Mouse (Mus musculus): ENCODE data around the gene Mmp2. TPM values are rescaled to one million over a fixed set of nuclear protein-coding genes. Genes with fewer than 3 reads are reported as not detected.
"Not testable (repeated sequence)": the region's sequence is repeated elsewhere in the genome, so short reads cannot be mapped to it uniquely, and the experiment has no call there.

The Mmp2 gene
- total and polyA plus RNA-seq, 3 experiments = not detected

DNA sequence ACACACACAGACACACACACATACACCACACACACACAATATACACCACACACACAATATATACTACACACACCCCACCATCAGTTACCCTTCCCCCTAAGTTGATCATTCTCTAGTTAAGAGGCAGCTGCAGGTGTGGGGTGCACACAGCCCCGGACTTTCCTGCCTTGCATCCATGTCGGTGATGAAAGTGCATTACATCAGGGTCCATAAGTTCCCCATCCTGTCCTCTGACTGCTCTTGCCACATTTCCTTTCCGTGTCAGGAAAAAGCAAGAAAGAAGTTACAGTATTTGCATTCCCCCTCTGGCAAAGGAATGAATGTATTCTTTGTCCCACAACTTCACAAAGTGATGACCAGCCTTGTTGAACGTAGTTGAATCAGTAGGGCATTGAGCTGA is 54.2 kb downstream of the Mmp2 start:
- H3K9me3 ChIP-seq (replicated peaks; ENCODE audit: low read length) = peaks cover 58% of the 10 kb centered on the region
- H3K9ac ChIP-seq (ENCODE audit: insufficient read depth, low read depth) = no peak overlapping the region
- no peak overlapping the region for H3K4me3 ChIP-seq (replicated peaks in 1 of 3; ENCODE audit: low read depth in 2 of 3, low read length in 2 of 3, poor library complexity in 1 of 3)
- no peaks in the 10 kb centered on the region for H3K79me2 ChIP-seq (replicated peaks; ENCODE audit: control insufficient read depth, extremely low read depth, insufficient read depth, poor library complexity, severe bottlenecking)
- DNase-seq (ENCODE audit: extremely low read depth) = no peak
- in situ Hi-C loops (cut with MboI; ENCODE audit: low pct_ligation_motif_present, low pct_unique_long_range_greater_than_20kb, low sequenced_read_pairs) (no loop called here), dilution Hi-C loops (cut with MboI; ENCODE audit: extremely low pct_ligation_motif_present, extremely low pct_unique_long_range_greater_than_20kb, low sequenced_read_pairs) (no loop called here)
- no peaks in the 10 kb centered on the region for H3K36me3 ChIP-seq (replicated peaks in 1 of 2; ENCODE audit: control insufficient read depth in 1 of 2, insufficient read depth in 1 of 2, low read length in 1 of 2)
- H3K4me1 ChIP-seq (ENCODE audit: control insufficient read depth in 1 of 2, insufficient read depth in 2 of 2) = no peaks in the 10 kb centered on the region
- no peaks in the 10 kb centered on the region for H3K27me3 ChIP-seq (replicated peaks)
- H3K27ac ChIP-seq (ENCODE audit: insufficient read depth, low read depth) = no peak overlapping the region
- no peak overlapping the region for H3K4me2 ChIP-seq (ENCODE audit: insufficient read depth, low read depth, poor library complexity, severe bottlenecking)
- TF ChIP-seq TCF12 (IDR thresholded peaks at IDR 0.05; ENCODE audit: low read depth, low read length) (no peak), POLR2A (IDR thresholded peaks at IDR 0.05; ENCODE audit: low read depth, low read length) (no peak), GABPA (IDR thresholded peaks at IDR 0.05; ENCODE audit: insufficient replicate concordance, low read depth, low read length) (no peak), ELF1 (IDR thresholded peaks at IDR 0.05; ENCODE audit: low read depth, low read length) (no peak), USF1 (IDR thresholded peaks at IDR 0.05; ENCODE audit: low read depth, low read length) (no peak), MYC (IDR thresholded peaks at IDR 0.05; ENCODE audit: low read depth, low read length) (no peak), MEF2A (IDR thresholded peaks at IDR 0.05; ENCODE audit: borderline replicate concordance, low read depth, low read length) (no peak), MXI1 (IDR thresholded peaks at IDR 0.05; ENCODE audit: low read depth, low read length) (no peak), SMC3 (IDR thresholded peaks at IDR 0.05; ENCODE audit: low read depth, low read length) (no peak), ZMIZ1 (IDR thresholded peaks at IDR 0.05; ENCODE audit: low read depth, low read length) (no peak), SIN3A (IDR thresholded peaks at IDR 0.05; ENCODE audit: low read length) (no peak), ZNF384 (IDR thresholded peaks at IDR 0.05; ENCODE audit: low read depth, low read length) (no peak), EP300 (IDR thresholded peaks at IDR 0.05; ENCODE audit: low read length) (no peak), KAT2A (IDR thresholded peaks at IDR 0.05; ENCODE audit: insufficient replicate concordance, low read length) (no peak), E2F4 (IDR thresholded peaks at IDR 0.05; ENCODE audit: insufficient replicate concordance, low read depth, low read length) (no peak), USF2 (conservative IDR thresholded peaks at IDR 0.05; ENCODE audit: low read depth, low read length) (no peak), NELFE (IDR thresholded peaks at IDR 0.05; ENCODE audit: low read depth, low read length) (no peak), ETS1 (conservative IDR thresholded peaks at IDR 0.05; ENCODE audit: low read depth, low read length) (no peak)

DNA sequence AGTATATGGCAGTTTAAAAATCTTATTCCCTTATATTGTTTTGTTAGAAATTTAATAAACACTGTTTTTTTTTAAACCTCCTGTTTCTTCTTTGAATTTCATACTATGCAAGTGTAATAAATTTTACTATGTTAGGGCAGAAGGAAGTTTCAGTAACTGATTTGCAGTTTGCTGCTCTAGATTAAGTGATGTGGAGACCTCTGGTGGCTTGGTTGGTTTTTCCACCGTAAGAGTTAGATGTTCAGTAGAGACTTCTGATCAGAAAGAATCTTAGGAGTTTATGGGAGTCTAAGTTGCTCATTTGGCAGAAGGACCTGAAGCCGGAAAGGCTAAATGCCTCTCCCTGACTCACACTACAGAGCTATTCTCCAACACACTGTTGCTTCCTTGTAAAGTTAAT is 56.7 kb downstream of the Mmp2 start:
- Histone ChIP-seq H3K4me2 (ENCODE audit: insufficient read depth, low read depth, poor library complexity, severe bottlenecking) (no peak overlapping the region), H3K9ac (ENCODE audit: insufficient read depth, low read depth) (no peak overlapping the region), H3K79me2 (replicated peaks; ENCODE audit: control insufficient read depth, extremely low read depth, insufficient read depth, poor library complexity, severe bottlenecking) (no peaks in the 10 kb centered on the region), H3K4me1 (ENCODE audit: control insufficient read depth in 1 of 2, insufficient read depth in 2 of 2) (no peaks in the 10 kb centered on the region), H3K36me3 (replicated peaks in 1 of 2; ENCODE audit: control insufficient read depth in 1 of 2, insufficient read depth in 1 of 2, low read length in 1 of 2) (no peaks in the 10 kb centered on the region), H3K9me3 (replicated peaks; ENCODE audit: low read length) (peaks cover 61% of the 10 kb centered on the region), H3K27me3 (replicated peaks) (no peaks in the 10 kb centered on the region), H3K27ac (ENCODE audit: insufficient read depth, low read depth) (no peak overlapping the region), H3K4me3 (replicated peaks in 1 of 3; ENCODE audit: low read depth in 2 of 3, low read length in 2 of 3, poor library complexity in 1 of 3) (no peak overlapping the region)
- in situ Hi-C loops (cut with MboI; ENCODE audit: low pct_ligation_motif_present, low pct_unique_long_range_greater_than_20kb, low sequenced_read_pairs) (no loop called here), dilution Hi-C loops (cut with MboI; ENCODE audit: extremely low pct_ligation_motif_present, extremely low pct_unique_long_range_greater_than_20kb, low sequenced_read_pairs) (no loop called here)
- TF ChIP-seq ZMIZ1 (IDR thresholded peaks at IDR 0.05; ENCODE audit: low read depth, low read length) (no peak), RCOR1 (conservative IDR thresholded peaks at IDR 0.05; ENCODE audit: low read depth, low read length) (no peak), USF1 (IDR thresholded peaks at IDR 0.05; ENCODE audit: low read depth, low read length) (no peak), ELF1 (IDR thresholded peaks at IDR 0.05; ENCODE audit: low read depth, low read length) (no peak), KAT2A (IDR thresholded peaks at IDR 0.05; ENCODE audit: insufficient replicate concordance, low read length) (no peak), CHD2 (IDR thresholded peaks at IDR 0.05; ENCODE audit: low read length) (no peak), MAX (IDR thresholded peaks at IDR 0.05; ENCODE audit: low read length) (no peak), POLR2A (IDR thresholded peaks at IDR 0.05; ENCODE audit: low read depth, low read length) (no peak)
- DNase-seq (ENCODE audit: extremely low read depth) = no peak

DNA sequence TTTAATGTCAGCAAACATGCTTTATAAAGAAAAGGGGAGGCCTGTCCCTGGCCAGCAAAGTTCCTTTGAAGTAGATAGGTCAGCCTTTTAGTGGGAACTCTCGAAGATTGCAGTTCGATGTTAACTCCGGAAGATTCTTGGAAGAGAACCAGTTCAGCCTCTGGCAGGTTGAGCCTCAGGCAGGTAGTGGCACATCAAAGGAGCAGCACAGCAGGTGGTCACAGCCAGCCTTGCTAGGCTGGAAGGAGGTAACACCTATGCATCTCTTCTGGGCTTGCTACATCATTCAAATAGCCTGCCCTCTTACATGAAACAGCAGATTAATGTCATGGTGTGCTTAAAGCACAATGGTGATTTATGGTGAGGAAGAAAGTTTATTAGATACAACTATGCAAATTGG is 65.1 kb downstream of the Mmp2 start:
- H3K4me2 ChIP-seq (ENCODE audit: insufficient read depth, low read depth, poor library complexity, severe bottlenecking); H3K36me3 ChIP-seq (replicated peaks in 1 of 2; ENCODE audit: control insufficient read depth in 1 of 2, insufficient read depth in 1 of 2, low read length in 1 of 2); dilution Hi-C loops (cut with MboI; ENCODE audit: extremely low pct_ligation_motif_present, extremely low pct_unique_long_range_greater_than_20kb, low sequenced_read_pairs); in situ Hi-C loops (cut with MboI; ENCODE audit: low pct_ligation_motif_present, low pct_unique_long_range_greater_than_20kb, low sequenced_read_pairs); H3K27me3 ChIP-seq (replicated peaks); H3K4me3 ChIP-seq (replicated peaks in 1 of 3; ENCODE audit: low read depth in 2 of 3, low read length in 2 of 3, poor library complexity in 1 of 3); H3K27ac ChIP-seq (ENCODE audit: insufficient read depth, low read depth); H3K79me2 ChIP-seq (replicated peaks; ENCODE audit: control insufficient read depth, extremely low read depth, insufficient read depth, poor library complexity, severe bottlenecking); DNase-seq (ENCODE audit: extremely low read depth); H3K4me1 ChIP-seq (ENCODE audit: control insufficient read depth in 1 of 2, insufficient read depth in 2 of 2); H3K9ac ChIP-seq (ENCODE audit: insufficient read depth, low read depth): not testable (repeated sequence)
- H3K9me3 ChIP-seq (replicated peaks; ENCODE audit: low read length) = peaks cover 58% of the 10 kb centered on the region

All from CH12.LX (cell line).